Mouse (Mus musculus) kidney, embryonic 16.5 days (tissue): ENCODE measurements at regions not wholly inside any gene's neighbourhood (a gene's known extent, or its start where the extent isn't known, plus 50 kb on each side); places are given as distances from the start of the nearest gene placed in this dataset.

Source experiments
- ATAC-seq: fragments of 200-750 bp; cut with Nextera tagmentation; 2 replicates; pipeline ENCODE4 v1.8.0; 2017; ENCODE audit warnings: moderate TSS enrichment; ENCODE audit not compliant: low FRiP score, low TSS enrichment
- H3K27ac ChIP-seq: fragments of 300-500 bp; sonication (generic); 2 replicates; pipeline ENCODE4 v1.5.1; 2014; ENCODE audit warnings: low read length
- H3K27me3 ChIP-seq: fragments of 300-500 bp; sonication (generic); 2 replicates; pipeline ENCODE4 v1.6.1; 2014; ENCODE audit warnings: low read length, control low read depth, mixed read lengths; ENCODE audit not compliant: insufficient read depth
- H3K36me3 ChIP-seq: fragments of 300-500 bp; sonication (generic); 2 replicates; pipeline ENCODE4 v1.6.1; 2014; ENCODE audit warnings: low read length, control low read depth, mixed read lengths; ENCODE audit not compliant: insufficient read depth
- H3K4me1 ChIP-seq: fragments of 300-500 bp; sonication (generic); 2 replicates; pipeline ENCODE4 v1.6.1; 2014; ENCODE audit warnings: low read length, control low read depth, mixed read lengths; ENCODE audit not compliant: insufficient read depth
- H3K4me2 ChIP-seq: fragments of 300-500 bp; sonication (generic); replicated peaks from 2 replicates; pipeline ENCODE4 v1.6.1; 2014; ENCODE audit warnings: low read depth, low read length
- H3K4me3 ChIP-seq: fragments of 300-500 bp; sonication (generic); 2 replicates; pipeline ENCODE4 v1.5.1; 2014; ENCODE audit warnings: mild to moderate bottlenecking, low read length
- H3K9ac ChIP-seq: fragments of 300-500 bp; sonication (generic); replicated peaks from 2 replicates; pipeline ENCODE4 v1.6.1; 2014; ENCODE audit warnings: low read length
- H3K9me3 ChIP-seq: fragments of 300-500 bp; sonication (generic); 2 replicates; pipeline ENCODE4 v1.6.1; 2016; ENCODE audit warnings: low read length, control low read depth
- whole genome bisulfite sequencing: fragments of 180-500 bp; shearing (Covaris S2); extraction: QIAGEN DNeasy Blood & Tissue Kit; methylation state at CpG from one replicate; pipeline ENCODE4 v1.1.7; 2014; 5-methylcytosine and 5-hydroxymethylcytosine counted together

GRCm38 (mm10) chr3:21428120-21428519, 648.3 kb upstream of the Tbl1xr1 start:
- 7% methylated on average over 2 of the region's 2 CpGs for WGBS
- no peak overlapping the region for H3K9ac ChIP-seq
- H3K9me3 ChIP-seq = no peaks in the 10 kb centered on the region
- no peak for ATAC-seq
- peaks cover 4% of the 10 kb centered on the region; the same call in 1 of the 2 replicates for H3K4me1 ChIP-seq
- H3K27ac ChIP-seq = 0 out of 2 replicates have a peak overlapping the region, but pooled peaks have one; percentile 29
- H3K4me3 ChIP-seq = no peak overlapping the region
- no peaks in the 10 kb centered on the region for H3K36me3 ChIP-seq
- no peaks in the 10 kb centered on the region for H3K27me3 ChIP-seq
- no peak overlapping the region for H3K4me2 ChIP-seq

- no peaks in the 10 kb centered on the region for H3K36me3 ChIP-seq
- peaks cover 5% of the 10 kb centered on the region; the same call in 1 of the 2 replicates for H3K9me3 ChIP-seq
- WGBS = 75% methylated on average over 4 of the region's 4 CpGs
- no peak for ATAC-seq
- H3K27me3 ChIP-seq = no peaks in the 10 kb centered on the region
- no peak overlapping the region for H3K4me3 ChIP-seq
- no peak overlapping the region for H3K9ac ChIP-seq
- H3K27ac ChIP-seq = no peak overlapping the region
- H3K4me2 ChIP-seq = no peak overlapping the region
- peaks cover 4% of the 10 kb centered on the region; the same call in 1 of the 2 replicates for H3K4me1 ChIP-seq
Measured at GRCm38 (mm10) chr3:21464245-21464644, 612.2 kb upstream of the Tbl1xr1 start.

- H3K4me1 ChIP-seq = peaks cover 4% of the 10 kb centered on the region; the same call in 1 of the 2 replicates
- H3K9ac ChIP-seq = no peak overlapping the region
- H3K4me2 ChIP-seq = no peak overlapping the region
- H3K27ac ChIP-seq = no peak overlapping the region
- no peak overlapping the region for H3K4me3 ChIP-seq
- no peaks in the 10 kb centered on the region for H3K9me3 ChIP-seq
- 26% methylated on average over 7 of the region's 7 CpGs for WGBS
- no peaks in the 10 kb centered on the region for H3K27me3 ChIP-seq
- H3K36me3 ChIP-seq = no peaks in the 10 kb centered on the region
- ATAC-seq = no peak
Measured at GRCm38 (mm10) chr3:21466113-21466645, 610.3 kb upstream of the Tbl1xr1 start.

- no peaks in the 10 kb centered on the region for H3K27me3 ChIP-seq
- no peak for ATAC-seq
- H3K36me3 ChIP-seq = no peaks in the 10 kb centered on the region
- no peak overlapping the region for H3K4me2 ChIP-seq
- H3K9ac ChIP-seq = no peak overlapping the region
- 73% methylated on average over 4 of the region's 4 CpGs for WGBS
- no peak overlapping the region for H3K4me3 ChIP-seq
- 0 out of 2 replicates have a peak, but pooled peaks cover 8% of the 10 kb centered on the region for H3K4me1 ChIP-seq
- H3K9me3 ChIP-seq = no peaks in the 10 kb centered on the region
- H3K27ac ChIP-seq = no peak overlapping the region
Measured at GRCm38 (mm10) chr3:21477366-21477765, 599.1 kb upstream of the Tbl1xr1 start.

- ATAC-seq = peak; percentile 90
- 23% methylated on average over 5 of the region's 5 CpGs for WGBS
- H3K27ac ChIP-seq = no peak overlapping the region
- H3K9me3 ChIP-seq = no peaks in the 10 kb centered on the region
- H3K4me1 ChIP-seq = 0 out of 2 replicates have a peak, but pooled peaks cover 8% of the 10 kb centered on the region
- H3K4me3 ChIP-seq = no peak overlapping the region
- no peak overlapping the region for H3K4me2 ChIP-seq
- no peaks in the 10 kb centered on the region for H3K27me3 ChIP-seq
- H3K9ac ChIP-seq = no peak overlapping the region
- H3K36me3 ChIP-seq = no peaks in the 10 kb centered on the region
Measured at GRCm38 (mm10) chr3:21479021-21479795, 597.2 kb upstream of the Tbl1xr1 start.

GRCm38 (mm10) chr3:21479846-21480245, 596.6 kb upstream of the Tbl1xr1 start:
- Histone ChIP-seq H3K9ac (no peak overlapping the region), H3K4me3 (no peak overlapping the region), H3K4me1 (0 out of 2 replicates have a peak, but pooled peaks cover 8% of the 10 kb centered on the region), H3K9me3 (no peaks in the 10 kb centered on the region), H3K4me2 (no peak overlapping the region), H3K36me3 (no peaks in the 10 kb centered on the region), H3K27ac (no peak overlapping the region), H3K27me3 (no peaks in the 10 kb centered on the region)
- ATAC-seq = peak; percentile 46; the same call in 1 of the 2 replicates

- no peaks in the 10 kb centered on the region for H3K36me3 ChIP-seq
- H3K4me1 ChIP-seq = 0 out of 2 replicates have a peak, but pooled peaks cover 5% of the 10 kb centered on the region
- no peak overlapping the region for H3K4me2 ChIP-seq
- WGBS = 92% methylated on average over 2 of the region's 2 CpGs
- H3K4me3 ChIP-seq = no peak overlapping the region
- H3K27ac ChIP-seq = no peak overlapping the region
- peaks cover 3% of the 10 kb centered on the region; the same call in 1 of the 2 replicates for H3K9me3 ChIP-seq
- no peak overlapping the region for H3K9ac ChIP-seq
- no peak for ATAC-seq
- no peaks in the 10 kb centered on the region for H3K27me3 ChIP-seq
Measured at GRCm38 (mm10) chr3:21484052-21484451, 592.4 kb upstream of the Tbl1xr1 start.

GRCm38 (mm10) chr3:21485454-21485853, 591.0 kb upstream of the Tbl1xr1 start:
- Histone ChIP-seq H3K4me2 (no peak overlapping the region), H3K27me3 (no peaks in the 10 kb centered on the region), H3K4me1 (no peaks in the 10 kb centered on the region), H3K36me3 (no peaks in the 10 kb centered on the region), H3K27ac (no peak overlapping the region), H3K9me3 (peaks cover 5% of the 10 kb centered on the region; the same call in 1 of the 2 replicates), H3K4me3 (no peak overlapping the region), H3K9ac (no peak overlapping the region)
- no peak for ATAC-seq

GRCm38 (mm10) chr3:21489547-21489946, 586.9 kb upstream of the Tbl1xr1 start:
- Histone ChIP-seq H3K4me1 (no peaks in the 10 kb centered on the region), H3K4me2 (no peak overlapping the region), H3K9me3 (peaks cover 5% of the 10 kb centered on the region; the same call in 1 of the 2 replicates), H3K27ac (no peak overlapping the region), H3K9ac (no peak overlapping the region), H3K36me3 (no peaks in the 10 kb centered on the region), H3K4me3 (no peak overlapping the region), H3K27me3 (no peaks in the 10 kb centered on the region)
- no peak for ATAC-seq
- 89% methylated on average over 1 of the region's 1 CpGs for WGBS

GRCm38 (mm10) chr3:21492413-21492812, 584.0 kb upstream of the Tbl1xr1 start:
- H3K4me1 ChIP-seq = no peaks in the 10 kb centered on the region
- no peak overlapping the region for H3K27ac ChIP-seq
- no peaks in the 10 kb centered on the region for H3K27me3 ChIP-seq
- no peak overlapping the region for H3K9ac ChIP-seq
- H3K9me3 ChIP-seq = peaks cover 5% of the 10 kb centered on the region; the same call in 1 of the 2 replicates
- WGBS = 56% methylated on average over 3 of the region's 3 CpGs
- ATAC-seq = no peak
- H3K4me3 ChIP-seq = no peak overlapping the region
- H3K4me2 ChIP-seq = no peak overlapping the region
- no peaks in the 10 kb centered on the region for H3K36me3 ChIP-seq
